Mouse (Mus musculus): ENCODE measurements around the gene Mybl2. TPM values are rescaled to one million over a fixed set of nuclear protein-coding genes. Genes with fewer than 3 reads are reported as not detected.
A peak's percentile ranks its signal among the peaks of the same experiment; 100 is the strongest.

The Mybl2 gene
- polyA plus RNA-seq, 1 experiment from 2014 or later: 69.2 TPM

- no peak for DNase-seq (ENCODE audit: low spot score)
- Histone ChIP-seq H3K36me3 (ENCODE audit: control insufficient read depth, insufficient read depth, low read length) (no peaks in the 10 kb centered on the region), H3K27ac (ENCODE audit: low read depth, low read length) (no peak overlapping the region), H3K4me1 (replicated peaks; ENCODE audit: control insufficient read depth, insufficient read depth, low read length) (no peaks in the 10 kb centered on the region), H3K4me2 (no peak overlapping the region), H3K9me3 (ENCODE audit: control insufficient read depth, low read length) (peaks cover 3% of the 10 kb centered on the region; the same call in 1 of the 2 replicates), H3K4me3 (ENCODE audit: low read depth, low read length) (no peak overlapping the region), H3K27me3 (replicated peaks; ENCODE audit: control insufficient read depth, insufficient read depth, low read length) (no peaks in the 10 kb centered on the region; the same call in 1 of the 2 replicates), H3K9ac (ENCODE audit: low read depth, low read length) (no peak overlapping the region)
- WGBS: 86% methylated on average over 9 of the region's 9 CpGs
- no peak for ATAC-seq (replicated peaks; ENCODE audit: low FRiP score)
Observed at GRCm38 (mm10) chr2:163108385-163108784, 53.9 kb downstream of the Mybl2 start.

- H3K4me2 ChIP-seq: no peak overlapping the region
- no peaks in the 10 kb centered on the region for H3K36me3 ChIP-seq (ENCODE audit: control insufficient read depth, insufficient read depth, low read length)
- H3K4me1 ChIP-seq (replicated peaks; ENCODE audit: control insufficient read depth, insufficient read depth, low read length): no peaks in the 10 kb centered on the region
- H3K9ac ChIP-seq (ENCODE audit: low read depth, low read length): no peak overlapping the region
- no peaks in the 10 kb centered on the region; the same call in 1 of the 2 replicates for H3K27me3 ChIP-seq (replicated peaks; ENCODE audit: control insufficient read depth, insufficient read depth, low read length)
- no peak for DNase-seq (ENCODE audit: low spot score)
- WGBS: 89% methylated on average over 1 of the region's 1 CpGs
- no peak for ATAC-seq (replicated peaks; ENCODE audit: low FRiP score)
- no peak overlapping the region for H3K27ac ChIP-seq (ENCODE audit: low read depth, low read length)
- H3K9me3 ChIP-seq (ENCODE audit: control insufficient read depth, low read length): peaks cover 3% of the 10 kb centered on the region; the same call in 1 of the 2 replicates
- no peak overlapping the region for H3K4me3 ChIP-seq (ENCODE audit: low read depth, low read length)
Observed at GRCm38 (mm10) chr2:163110706-163111105, 56.2 kb downstream of the Mybl2 start.

- 73% methylated on average over 16 of the region's 16 CpGs for WGBS
Observed at GRCm38 (mm10) chr2:163111413-163112201, 57.1 kb downstream of the Mybl2 start.

GRCm38 (mm10) chr2:163120626-163121352, 66.3 kb downstream of the Mybl2 start:
- WGBS: 54% methylated on average over 15 of the region's 15 CpGs
- peaks cover 9% of the 10 kb centered on the region for H3K27me3 ChIP-seq (replicated peaks; ENCODE audit: control insufficient read depth, insufficient read depth, low read length)
- no peak for ATAC-seq (replicated peaks; ENCODE audit: low FRiP score)
- H3K4me3 ChIP-seq (ENCODE audit: low read depth, low read length): no peak overlapping the region
- H3K36me3 ChIP-seq (ENCODE audit: control insufficient read depth, insufficient read depth, low read length): no peaks in the 10 kb centered on the region
- DNase-seq (ENCODE audit: low spot score): no peak
- no peak overlapping the region for H3K27ac ChIP-seq (ENCODE audit: low read depth, low read length)
- H3K9ac ChIP-seq (ENCODE audit: low read depth, low read length): no peak overlapping the region
- no peak overlapping the region for H3K4me2 ChIP-seq
- no peaks in the 10 kb centered on the region for H3K9me3 ChIP-seq (ENCODE audit: control insufficient read depth, low read length)
- H3K4me1 ChIP-seq (replicated peaks; ENCODE audit: control insufficient read depth, insufficient read depth, low read length): no peaks in the 10 kb centered on the region

More at GRCm38 (mm10) chr2:163111413-163112201, 57.1 kb downstream of the Mybl2 start:
- no peaks in the 10 kb centered on the region; the same call in 1 of the 2 replicates for H3K27me3 ChIP-seq (replicated peaks; ENCODE audit: control insufficient read depth, insufficient read depth, low read length)
- H3K4me2 ChIP-seq: no peak overlapping the region
- no peak for DNase-seq (ENCODE audit: low spot score)
- no peak for ATAC-seq (replicated peaks; ENCODE audit: low FRiP score)
- H3K27ac ChIP-seq (ENCODE audit: low read depth, low read length): no peak overlapping the region
- H3K4me3 ChIP-seq (ENCODE audit: low read depth, low read length): no peak overlapping the region
- no peaks in the 10 kb centered on the region for H3K36me3 ChIP-seq (ENCODE audit: control insufficient read depth, insufficient read depth, low read length)
- no peak overlapping the region for H3K9ac ChIP-seq (ENCODE audit: low read depth, low read length)
- no peaks in the 10 kb centered on the region for H3K4me1 ChIP-seq (replicated peaks; ENCODE audit: control insufficient read depth, insufficient read depth, low read length)
- peaks cover 3% of the 10 kb centered on the region; the same call in 1 of the 2 replicates for H3K9me3 ChIP-seq (ENCODE audit: control insufficient read depth, low read length)

GRCm38 (mm10) chr2:163121353-163121660, 66.8 kb downstream of the Mybl2 start:
- H3K9ac ChIP-seq (ENCODE audit: low read depth, low read length): no peak overlapping the region
- H3K9me3 ChIP-seq (ENCODE audit: control insufficient read depth, low read length): no peaks in the 10 kb centered on the region
- no peak for ATAC-seq (replicated peaks; ENCODE audit: low FRiP score)
- peaks cover 9% of the 10 kb centered on the region for H3K27me3 ChIP-seq (replicated peaks; ENCODE audit: control insufficient read depth, insufficient read depth, low read length)
- no peaks in the 10 kb centered on the region for H3K36me3 ChIP-seq (ENCODE audit: control insufficient read depth, insufficient read depth, low read length)
- no peak for DNase-seq (ENCODE audit: low spot score)
- 73% methylated on average over 3 of the region's 3 CpGs for WGBS
- no peak overlapping the region for H3K4me2 ChIP-seq
- no peaks in the 10 kb centered on the region for H3K4me1 ChIP-seq (replicated peaks; ENCODE audit: control insufficient read depth, insufficient read depth, low read length)
- H3K4me3 ChIP-seq (ENCODE audit: low read depth, low read length): no peak overlapping the region
- H3K27ac ChIP-seq (ENCODE audit: low read depth, low read length): no peak overlapping the region

- peaks cover 9% of the 10 kb centered on the region for H3K27me3 ChIP-seq (replicated peaks; ENCODE audit: control insufficient read depth, insufficient read depth, low read length)
- H3K9ac ChIP-seq (ENCODE audit: low read depth, low read length): no peak overlapping the region
- H3K4me2 ChIP-seq: peak overlapping the region; percentile 49
- H3K4me3 ChIP-seq (ENCODE audit: low read depth, low read length): no peak overlapping the region
- H3K36me3 ChIP-seq (ENCODE audit: control insufficient read depth, insufficient read depth, low read length): no peaks in the 10 kb centered on the region
- no peak for DNase-seq (ENCODE audit: low spot score)
- H3K27ac ChIP-seq (ENCODE audit: low read depth, low read length): no peak overlapping the region
- no peaks in the 10 kb centered on the region for H3K4me1 ChIP-seq (replicated peaks; ENCODE audit: control insufficient read depth, insufficient read depth, low read length)
- ATAC-seq (replicated peaks; ENCODE audit: low FRiP score): peak; percentile 81
- H3K9me3 ChIP-seq (ENCODE audit: control insufficient read depth, low read length): no peaks in the 10 kb centered on the region
- WGBS: 18% methylated on average over 9 of the region's 9 CpGs
Observed at GRCm38 (mm10) chr2:163122319-163122718, 67.8 kb downstream of the Mybl2 start.

- ATAC-seq (replicated peaks; ENCODE audit: low FRiP score): no peak
- no peak for DNase-seq (ENCODE audit: low spot score)
- Histone ChIP-seq H3K27me3 (replicated peaks; ENCODE audit: control insufficient read depth, insufficient read depth, low read length) (peaks cover 9% of the 10 kb centered on the region), H3K4me1 (replicated peaks; ENCODE audit: control insufficient read depth, insufficient read depth, low read length) (no peaks in the 10 kb centered on the region), H3K36me3 (ENCODE audit: control insufficient read depth, insufficient read depth, low read length) (no peaks in the 10 kb centered on the region), H3K4me2 (no peak overlapping the region), H3K27ac (ENCODE audit: low read depth, low read length) (no peak overlapping the region), H3K9ac (ENCODE audit: low read depth, low read length) (no peak overlapping the region), H3K9me3 (ENCODE audit: control insufficient read depth, low read length) (no peaks in the 10 kb centered on the region), H3K4me3 (ENCODE audit: low read depth, low read length) (no peak overlapping the region)
- WGBS: 65% methylated on average over 5 of the region's 5 CpGs
Observed at GRCm38 (mm10) chr2:163123496-163123895, 69.0 kb downstream of the Mybl2 start.

- ATAC-seq (replicated peaks; ENCODE audit: low FRiP score) (no peak), DNase-seq (ENCODE audit: low spot score) (no peak)
- Histone ChIP-seq H3K27ac (ENCODE audit: low read depth, low read length) (no peak overlapping the region), H3K4me2 (no peak overlapping the region), H3K9me3 (ENCODE audit: control insufficient read depth, low read length) (no peaks in the 10 kb centered on the region), H3K9ac (ENCODE audit: low read depth, low read length) (no peak overlapping the region), H3K4me1 (replicated peaks; ENCODE audit: control insufficient read depth, insufficient read depth, low read length) (no peaks in the 10 kb centered on the region), H3K36me3 (ENCODE audit: control insufficient read depth, insufficient read depth, low read length) (no peaks in the 10 kb centered on the region), H3K27me3 (replicated peaks; ENCODE audit: control insufficient read depth, insufficient read depth, low read length) (no peaks in the 10 kb centered on the region), H3K4me3 (ENCODE audit: low read depth, low read length) (no peak overlapping the region)
- whole genome bisulfite sequencing: 70% methylated on average over 5 of the region's 5 CpGs
Observed at GRCm38 (mm10) chr2:163130837-163131236, 76.3 kb downstream of the Mybl2 start.

Data from liver, embryonic 11.5 days (tissue).